Mouse (Mus musculus) frontal cortex, adult 2 months (tissue): ENCODE data around the gene Copz1. TPM values are rescaled to one million over a fixed set of nuclear protein-coding genes. Genes with fewer than 3 reads are reported as not detected.

Source experiments
- DNase-seq, 2 experiments: peaks; one replicate each; pipeline ENCODE4 v3.0.0; 2022; ENCODE audit warnings: low spot score in 1 of 2; ENCODE audit errors: extremely low spot score in 1 of 2
- polyA plus RNA-seq: library from polyadenylated mRNA; depleted of rRNA; stranded (reverse); fragments of >200 nt; gene quantifications from 2 replicates; pipeline ENCODE4 v1.2.3, GENCODE M21; 2012

Gene Copz1
- polyA plus RNA-seq, 1 experiment, result 141 TPM

DNA sequence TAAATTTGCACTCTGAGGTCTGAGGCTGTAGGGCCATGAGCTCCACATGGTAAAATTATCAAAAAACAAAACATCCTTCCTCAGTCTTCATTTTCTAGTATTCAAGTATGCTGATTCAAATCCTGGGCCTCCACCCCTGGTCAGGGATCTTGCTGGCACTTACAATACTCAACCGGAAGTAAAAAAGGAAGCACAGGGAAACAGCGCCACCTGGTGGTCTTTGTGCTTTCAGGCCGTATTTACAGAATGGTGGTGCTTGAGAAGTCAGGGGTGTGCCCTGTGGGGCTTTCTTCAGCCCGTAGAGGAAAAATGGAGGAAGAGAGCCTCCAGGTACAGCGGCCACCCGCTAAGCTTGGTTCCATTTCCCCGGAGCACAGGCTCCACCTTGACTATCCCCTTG lies 34.6 kb downstream of the Copz1 start:
- DNase-seq, result peak; percentile 78 to 98

DNA sequence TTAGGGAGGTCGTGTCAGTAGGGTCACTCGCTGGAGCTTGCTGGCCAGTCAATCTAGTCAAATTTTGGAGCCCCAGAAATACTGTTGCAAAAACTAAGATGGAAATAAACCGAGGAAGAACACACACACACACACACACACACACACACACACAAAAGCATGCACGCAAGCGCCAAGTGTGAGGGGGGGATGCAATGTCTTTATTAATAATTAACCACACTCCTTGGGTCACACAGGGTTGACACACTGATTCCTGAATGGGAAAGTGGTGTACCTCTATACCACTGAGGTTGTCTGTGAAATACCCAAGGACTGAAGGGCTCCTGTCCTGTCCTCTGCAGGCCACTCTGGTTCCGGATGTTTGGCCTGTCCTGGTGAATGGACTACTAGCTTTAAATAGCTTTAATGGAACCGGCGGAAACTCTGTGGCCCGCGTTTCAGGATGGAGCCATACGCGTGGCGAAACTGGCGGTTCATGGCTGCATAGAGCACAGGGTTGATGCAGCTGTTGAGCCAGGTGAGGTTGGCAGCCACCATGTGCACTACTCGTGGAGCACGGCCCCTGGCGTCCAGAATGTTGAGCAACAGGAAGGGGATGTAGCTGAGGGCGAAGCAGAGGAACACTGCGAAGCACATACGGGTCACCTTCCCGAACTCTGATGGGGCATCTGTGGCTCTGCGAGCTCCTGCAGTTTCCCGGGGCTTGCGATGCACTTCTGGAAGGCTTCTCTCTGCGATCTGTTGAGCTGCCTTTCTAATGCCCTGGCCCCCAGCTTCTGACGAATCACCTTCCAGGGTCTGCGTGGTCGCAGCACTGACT lies 35.8 kb downstream of the Copz1 start:
- no peak for DNase-seq

DNA sequence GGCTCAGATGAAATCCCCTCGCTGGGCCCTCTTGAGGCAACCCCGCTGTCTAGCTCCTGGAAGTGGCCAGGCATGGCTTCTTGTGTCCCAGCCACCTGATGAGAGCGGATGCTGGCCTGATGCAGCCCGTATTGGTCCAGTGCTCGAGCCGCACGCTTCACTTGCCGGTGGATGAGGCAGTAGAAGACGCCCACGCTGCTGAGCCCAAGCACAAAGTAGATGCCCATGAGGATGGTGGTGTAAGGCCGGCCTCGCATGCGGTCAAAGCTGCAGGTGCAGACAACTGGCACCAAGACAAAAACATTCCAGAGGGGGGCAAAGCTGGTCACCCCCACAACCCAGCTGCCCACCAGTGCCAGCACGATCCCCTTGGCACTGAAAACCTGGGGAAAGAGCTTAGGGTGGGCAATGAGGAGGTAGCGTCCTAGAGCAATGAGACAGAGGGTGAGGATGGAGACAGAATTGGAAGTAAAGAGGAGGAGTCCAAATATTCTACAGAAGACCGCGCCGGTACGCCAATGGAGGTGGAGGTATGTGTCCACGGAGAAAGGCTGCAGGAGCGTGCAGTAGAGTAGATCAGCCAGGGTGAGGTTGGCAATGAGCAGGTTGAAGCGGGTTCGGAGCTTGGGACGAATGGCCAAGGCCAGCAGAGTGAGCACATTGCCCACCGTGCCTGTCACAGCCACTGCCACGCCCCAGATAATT lies 36.5 kb downstream of the Copz1 start:
- no peak for DNase-seq

DNA sequence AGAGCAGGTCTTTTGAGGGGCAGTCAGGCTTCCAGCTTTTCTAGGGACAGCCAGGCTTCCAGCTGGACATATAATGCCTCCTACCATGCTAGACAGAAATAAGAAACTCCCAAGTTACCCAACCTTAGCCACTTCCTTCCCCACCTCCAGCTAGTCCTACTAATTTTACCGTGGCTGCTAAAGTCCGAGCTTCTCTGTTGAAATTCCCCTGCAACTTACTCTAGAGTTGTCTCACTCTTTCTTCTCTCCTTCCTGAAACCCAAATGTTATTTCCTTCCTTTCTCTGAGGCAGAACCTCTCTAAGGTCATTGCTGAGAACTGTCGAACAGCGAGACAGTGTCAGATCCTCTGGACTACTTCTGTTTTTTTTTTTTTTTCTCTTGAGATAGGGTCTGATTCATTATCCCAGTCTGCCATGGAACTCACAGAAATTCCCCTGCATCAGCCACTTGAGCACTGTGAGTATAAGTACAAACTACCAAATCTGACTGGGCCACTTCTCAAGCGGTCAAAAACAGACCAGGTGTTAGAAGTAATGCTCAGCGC lies 37.9 kb downstream of the Copz1 start, which contains the start of gene Gpr84:
Gpr84 (minus strand) TSS at position 248 of the 546 bp plus-strand sequence.
- DNase-seq, result no peak

DNA sequence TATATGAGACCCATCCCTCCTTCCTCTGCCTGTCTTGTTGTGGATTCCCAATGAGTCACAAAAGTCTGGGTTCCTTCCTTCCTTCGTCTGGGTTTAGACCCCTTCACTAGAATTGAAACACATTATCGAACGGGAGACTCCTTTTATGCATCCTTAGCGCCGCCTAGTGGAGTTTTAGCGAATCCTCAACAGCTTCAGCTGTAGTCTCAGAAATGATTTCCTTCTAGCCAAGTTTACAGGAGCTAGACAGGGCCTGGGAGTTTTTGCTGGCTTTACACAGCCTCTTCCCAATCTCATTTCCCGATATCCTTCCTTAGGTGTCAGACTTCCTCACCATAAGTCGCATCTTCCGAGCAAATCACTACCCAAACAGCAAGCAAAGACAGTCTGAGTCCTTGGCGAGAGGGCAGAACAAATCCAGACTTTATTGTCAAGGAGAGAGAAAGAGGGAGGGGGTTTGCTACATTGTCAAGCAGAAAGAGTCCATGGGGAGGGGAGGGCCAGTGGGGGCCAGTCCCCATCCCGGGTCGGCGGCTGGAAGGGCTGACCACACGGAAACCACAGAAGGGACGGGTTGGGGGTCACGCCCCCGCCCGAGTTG lies 41.1 kb downstream of the Copz1 start:
- peak in 1 of 2 experiments; percentile 85 for DNase-seq

DNA sequence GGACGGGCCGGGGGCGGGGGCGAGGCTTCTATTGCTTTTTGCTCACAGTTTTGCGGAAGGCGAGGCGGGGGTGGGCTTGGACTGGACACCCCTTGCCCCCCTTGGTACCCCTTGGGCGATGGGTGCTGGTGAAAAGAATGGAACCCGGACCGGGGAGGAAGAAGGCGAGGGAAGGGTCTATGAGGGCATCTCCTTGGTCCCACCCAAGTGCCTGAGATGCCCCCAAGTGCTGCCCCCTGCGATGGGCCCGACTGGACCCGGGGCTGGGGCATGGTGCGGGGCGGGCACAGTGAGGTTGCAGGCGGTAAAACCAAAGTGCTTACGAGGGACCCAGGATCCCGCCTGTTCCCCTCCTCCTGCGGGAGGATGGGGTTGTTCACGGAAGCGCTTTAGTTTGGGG lies 41.7 kb downstream of the Copz1 start:
- DNase-seq, result no peak

DNA sequence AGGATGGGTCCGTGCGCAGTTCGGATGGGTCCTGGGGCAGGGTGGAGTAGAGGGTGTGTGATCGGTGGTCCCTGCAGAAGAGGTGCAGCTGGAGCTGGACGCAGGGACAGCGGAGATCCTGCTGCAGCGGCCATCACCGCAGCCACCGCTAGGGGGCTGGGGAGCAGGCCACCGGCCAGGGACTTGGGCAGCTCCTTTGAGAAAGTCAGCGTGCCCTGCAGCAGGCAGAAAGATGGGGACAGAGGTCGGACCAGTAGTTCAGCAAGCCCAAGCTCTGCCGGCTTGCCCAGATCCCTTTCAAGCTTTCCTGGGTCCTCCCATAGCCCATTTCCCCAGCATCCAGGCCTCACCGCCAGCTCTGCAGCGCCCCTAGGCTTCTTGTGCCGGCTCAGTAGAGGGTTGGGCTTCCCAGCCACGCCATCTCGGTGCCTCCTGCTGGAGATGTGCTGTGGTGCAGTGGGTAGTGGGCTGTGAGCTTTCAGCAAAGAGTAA lies 42.5 kb downstream of the Copz1 start:
- DNase-seq, result peak in 1 of 2 experiments; percentile 63

DNA sequence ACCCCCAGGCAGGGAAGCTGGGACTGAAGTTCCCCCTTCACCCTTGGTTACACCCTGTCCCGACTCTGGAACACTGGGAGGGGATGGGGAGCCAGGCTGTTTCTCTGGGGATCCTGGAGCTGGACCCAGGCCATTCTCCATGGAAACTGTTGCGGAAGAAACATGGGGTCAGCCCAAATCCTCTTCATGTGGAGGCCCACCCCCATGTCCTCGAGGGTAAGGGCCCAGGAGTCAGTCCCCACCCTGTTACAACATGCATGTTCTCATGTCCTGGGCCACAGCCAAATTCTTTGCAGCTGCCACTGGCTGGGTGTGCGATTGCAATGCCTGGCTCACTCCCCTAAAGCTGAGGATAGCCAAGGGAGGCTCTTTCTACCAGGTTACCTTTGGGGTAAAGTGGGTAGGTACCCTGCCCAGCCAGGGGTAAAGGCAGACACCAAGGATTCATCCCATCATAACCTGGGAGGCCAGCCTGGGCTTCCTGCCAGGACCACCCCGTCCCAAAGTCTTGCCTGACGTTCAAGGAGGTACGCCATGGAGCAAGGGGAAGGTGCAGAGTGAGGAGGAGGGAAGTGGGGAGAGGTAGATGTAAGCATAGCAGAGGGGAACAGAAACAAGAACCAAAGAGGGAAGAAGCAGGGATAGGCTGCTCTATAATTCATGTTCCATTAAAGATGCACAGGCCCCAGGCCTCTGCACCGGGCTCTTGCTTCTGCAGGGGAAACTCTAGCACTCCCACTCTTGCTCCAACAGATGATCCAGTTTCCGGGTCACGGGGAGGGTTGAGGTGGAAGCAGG lies 43.7 kb downstream of the Copz1 start:
- DNase-seq, result no peak

DNA sequence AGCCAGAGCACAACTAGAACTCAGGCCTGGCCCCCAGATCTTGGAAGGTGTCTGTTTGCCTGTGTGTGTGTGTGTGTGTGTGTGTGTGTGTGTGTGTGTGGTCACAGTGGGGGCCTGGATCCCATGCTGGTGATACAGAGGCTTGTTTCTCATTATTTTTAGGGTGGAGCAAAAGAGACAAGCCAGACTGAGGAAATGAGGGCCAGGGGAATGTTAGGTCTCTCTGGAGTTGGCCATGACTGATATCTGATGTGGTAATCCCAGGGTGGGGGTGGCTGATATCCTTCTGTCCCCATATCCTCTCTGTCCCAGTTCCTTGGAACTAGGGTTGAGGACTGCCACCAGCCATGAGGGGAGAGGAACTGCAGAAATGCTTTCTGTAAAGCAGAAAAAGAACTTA lies 44.6 kb downstream of the Copz1 start:
- DNase-seq, result no peak

DNA sequence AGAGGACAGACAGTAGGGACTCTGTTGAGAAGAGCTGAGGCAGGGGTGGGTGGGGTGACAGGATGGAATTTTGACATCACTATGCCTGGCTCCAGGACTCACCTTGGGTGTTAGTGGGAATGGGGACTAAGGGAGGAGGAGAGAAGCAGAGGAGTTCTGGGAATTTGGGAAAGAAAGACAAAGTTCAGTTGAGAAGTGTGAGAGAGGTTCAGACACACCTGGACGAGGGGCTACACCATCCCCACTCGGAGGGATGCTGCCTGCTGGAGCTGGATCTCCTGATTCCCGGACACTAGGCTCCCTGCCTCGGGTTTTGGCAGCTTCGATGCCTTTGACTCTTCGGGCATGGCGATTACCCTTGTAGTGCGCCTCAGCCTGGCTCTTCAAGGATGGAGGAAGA lies 45.2 kb downstream of the Copz1 start:
- no peak for DNase-seq

DNA sequence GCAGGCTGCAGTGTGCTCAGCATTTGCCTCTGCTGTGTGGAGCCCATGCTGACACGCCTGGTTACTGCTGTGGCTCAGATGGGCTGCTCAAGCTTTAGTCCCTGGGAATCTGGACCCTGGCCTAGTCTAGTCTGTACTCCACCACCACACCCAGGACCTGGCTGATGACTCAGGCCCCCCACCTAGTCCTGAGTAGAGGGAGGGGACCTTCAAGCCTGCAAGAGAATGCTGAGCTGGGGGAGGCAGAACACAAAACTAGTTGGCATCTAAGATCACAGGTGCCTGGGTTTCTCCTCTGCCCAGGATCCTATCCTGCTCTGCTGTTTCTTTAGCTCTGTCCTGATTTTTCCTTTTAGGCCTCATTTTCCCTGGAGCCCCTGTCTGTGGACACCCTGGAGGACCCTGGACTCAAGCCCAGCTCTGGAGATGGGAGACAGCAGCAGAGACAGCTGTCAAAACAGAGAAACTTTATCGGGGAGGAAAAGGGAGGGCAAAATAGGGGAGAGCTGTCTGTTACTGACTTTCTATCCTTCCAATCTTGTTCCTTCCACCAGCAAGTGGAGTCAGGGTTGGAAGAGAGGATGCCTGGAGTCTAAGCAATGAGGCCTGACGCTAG lies 45.8 kb downstream of the Copz1 start:
- DNase-seq, result no peak

DNA sequence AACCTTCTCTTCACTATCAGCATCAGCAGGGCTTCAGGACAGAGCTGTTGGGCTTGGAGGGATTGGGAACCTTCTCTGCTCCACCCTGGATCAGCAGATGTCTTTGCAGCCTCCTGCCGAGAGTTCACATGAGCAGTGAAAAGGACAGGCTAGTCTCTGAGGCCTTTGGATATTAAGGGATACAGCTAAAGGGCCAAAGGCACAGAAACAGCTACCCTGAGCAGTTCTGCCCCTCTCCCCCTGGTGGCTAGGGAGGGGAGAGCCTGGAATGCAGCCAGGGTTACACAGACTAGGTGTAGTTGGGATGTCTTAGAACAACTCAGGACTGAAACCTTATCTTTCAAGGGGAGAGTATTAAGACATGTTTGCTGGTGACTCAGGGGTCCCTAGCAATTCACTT lies 48.6 kb downstream of the Copz1 start:
- no peak for DNase-seq

DNA sequence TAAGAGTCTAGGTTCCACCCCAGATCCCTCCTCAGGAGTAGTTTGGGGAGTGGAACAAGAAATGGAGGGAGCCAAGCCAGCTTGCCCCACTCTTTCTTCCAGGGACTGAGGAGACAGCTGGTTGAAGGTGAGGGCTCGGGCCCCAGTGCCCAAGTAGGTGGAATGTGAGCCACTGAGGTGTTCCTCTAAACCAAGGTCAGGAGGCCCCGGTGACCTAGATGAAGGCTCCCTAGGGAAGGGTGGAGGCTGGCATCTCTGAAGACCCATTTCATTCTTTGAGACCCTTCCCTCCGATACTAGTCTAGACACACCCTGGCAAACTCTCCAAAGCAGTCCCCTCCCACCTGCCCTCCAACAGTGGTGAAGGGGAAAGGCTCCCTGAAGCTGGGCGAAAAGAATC lies 49.9 kb downstream of the Copz1 start:
- DNase-seq, result no peak

DNA sequence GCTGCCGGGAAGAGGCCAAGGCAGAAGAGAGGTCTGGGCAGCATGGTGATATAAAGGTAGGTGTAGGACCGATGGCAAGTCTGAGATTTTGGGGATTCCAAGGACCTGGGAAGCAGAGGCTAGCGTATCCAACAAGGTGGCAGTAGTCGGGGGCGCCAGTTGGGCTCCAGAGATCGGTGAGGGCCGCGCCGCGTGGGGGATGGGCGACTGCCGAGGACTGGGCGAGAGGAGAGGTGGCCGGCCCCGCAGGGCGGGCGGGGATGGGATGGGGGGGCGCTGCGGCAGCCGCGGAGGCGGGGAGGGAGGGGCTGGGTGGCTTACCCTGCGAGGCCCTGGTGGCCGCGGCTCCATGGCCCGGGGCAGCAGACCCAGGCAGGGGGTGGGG lies 50.5 kb downstream of the Copz1 start:
- DNase-seq, result no peak

DNA sequence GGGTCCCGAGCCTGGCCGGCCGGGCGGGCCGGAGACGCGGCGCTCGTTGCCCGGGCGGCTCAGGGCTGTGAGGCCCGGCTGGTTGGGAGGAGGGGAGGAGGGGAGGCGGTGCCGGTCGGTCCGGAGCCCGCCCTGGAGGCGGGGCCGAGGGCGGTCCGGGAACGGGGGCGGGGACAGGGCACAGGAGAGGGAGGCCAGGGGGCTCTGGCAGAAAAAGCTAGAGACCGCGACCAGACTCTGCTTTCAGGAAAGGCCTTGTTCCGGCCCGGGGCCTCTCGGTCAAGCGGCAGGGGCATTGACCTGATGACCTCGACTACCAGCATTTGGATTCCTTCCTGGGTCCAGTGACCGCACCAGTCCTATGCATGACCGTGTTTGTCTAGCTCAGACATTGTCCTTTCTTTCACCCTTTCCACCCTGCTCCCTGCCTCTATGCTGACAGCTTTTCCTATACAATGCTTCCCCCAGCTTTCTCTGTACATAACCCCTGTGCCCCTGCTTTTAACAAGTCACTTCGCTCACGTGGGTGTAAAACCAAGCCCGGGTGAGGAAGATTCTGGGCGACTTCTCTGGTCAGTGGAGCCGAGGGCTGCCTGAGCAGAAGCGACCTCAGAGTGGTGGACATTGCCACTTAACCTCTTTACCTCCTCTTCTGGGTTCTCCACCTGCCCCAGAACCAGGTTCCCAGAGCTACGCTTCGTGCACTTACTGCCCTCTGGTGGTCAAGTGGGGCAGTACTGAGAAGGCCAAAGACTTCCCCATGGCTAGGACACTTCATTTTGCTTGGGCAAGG lies 51.1 kb downstream of the Copz1 start:
- DNase-seq, result peak in 1 of 2 experiments; percentile 81

DNA sequence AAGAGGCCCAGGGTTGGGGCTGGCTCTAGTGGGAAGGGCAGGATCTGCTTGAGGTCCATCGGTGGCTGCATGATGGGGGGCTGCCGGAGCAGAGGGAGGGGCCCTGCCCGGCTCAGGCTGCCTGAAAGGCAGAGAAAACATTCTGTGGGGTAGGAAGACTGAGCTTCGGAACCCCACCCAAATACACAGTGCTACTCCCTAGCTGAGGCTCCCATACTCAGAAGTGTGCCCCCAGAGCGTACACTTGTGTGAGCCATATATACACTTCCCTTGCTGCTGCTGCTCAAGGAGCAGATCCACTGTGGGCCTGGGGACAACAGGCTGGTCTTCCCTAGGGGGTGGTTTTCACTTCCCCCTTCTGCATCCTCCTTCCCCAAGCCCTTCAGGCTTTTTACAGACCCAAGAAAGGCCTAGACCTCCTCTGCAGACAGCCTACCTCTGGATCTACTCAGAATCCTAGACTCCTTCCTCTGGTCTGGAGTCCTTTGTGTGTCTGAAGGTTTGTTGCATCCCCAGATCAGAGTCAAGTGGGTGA lies 60.6 kb downstream of the Copz1 start:
- DNase-seq, result no peak

DNA sequence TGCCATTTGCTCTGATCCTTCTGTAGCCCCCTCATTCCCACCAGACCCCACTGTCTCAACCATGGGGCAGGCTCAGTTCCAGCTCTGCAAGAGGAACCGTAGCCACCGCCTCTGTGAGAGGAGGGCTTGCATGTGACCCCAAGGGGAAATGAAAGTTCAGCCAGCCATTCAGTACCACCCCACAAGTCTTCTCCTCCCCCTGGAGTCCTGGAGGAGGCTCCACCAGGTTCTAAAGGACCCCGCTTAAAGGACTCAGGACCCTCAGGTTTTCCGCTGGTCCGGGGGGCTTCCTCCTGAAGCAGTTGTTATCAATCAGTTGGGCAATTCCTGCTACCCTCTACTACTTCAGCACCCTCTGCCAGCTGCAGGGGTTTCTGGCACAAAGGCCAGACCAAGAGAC lies 61.2 kb downstream of the Copz1 start:
- DNase-seq, result no peak

DNA sequence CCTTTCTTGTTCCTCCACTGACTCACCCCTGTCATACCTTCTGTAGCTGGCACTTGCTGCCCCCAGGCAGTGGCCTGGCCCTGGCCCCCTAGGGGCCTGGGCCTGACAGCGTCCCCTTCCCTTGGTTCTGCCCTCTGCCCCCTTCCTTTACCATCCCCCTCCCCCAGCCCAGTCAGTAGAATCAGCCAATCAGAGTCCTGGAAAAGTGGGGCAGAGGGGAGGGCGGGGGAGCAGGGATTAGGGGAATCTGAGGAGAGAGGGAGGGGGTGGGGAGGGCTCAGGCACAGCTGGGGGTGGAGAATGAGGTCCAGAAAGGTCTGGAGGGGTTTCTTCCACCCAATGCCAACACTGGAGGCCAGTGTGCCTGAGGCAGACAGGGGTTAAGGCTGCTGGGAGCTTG lies 61.7 kb downstream of the Copz1 start:
- no peak for DNase-seq

DNA sequence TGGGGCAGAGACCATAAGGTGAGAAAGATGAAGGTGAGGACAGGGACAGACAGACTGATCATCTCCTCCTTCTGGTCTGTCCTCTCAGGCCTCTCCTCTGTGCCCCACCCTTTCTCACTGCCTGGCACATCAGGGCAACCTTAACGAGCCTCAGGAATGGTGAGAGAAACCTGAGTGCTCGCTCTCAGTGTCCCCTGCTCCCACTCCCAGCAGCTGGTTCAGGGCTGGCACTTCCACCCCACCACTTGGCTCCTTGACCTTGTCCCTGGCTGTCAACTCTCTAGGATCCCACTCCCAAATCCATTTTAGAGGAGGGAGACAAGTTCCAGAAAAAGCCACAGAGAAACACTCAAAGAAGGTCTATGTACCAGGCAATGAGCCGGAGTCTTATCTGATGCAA lies 62.5 kb downstream of the Copz1 start:
- no peak for DNase-seq
